Mouse (Mus musculus) spleen, adult 2 months (tissue): ENCODE measurements around the gene Zhx3.

Experiments
- CTCF ChIP-seq: fragments of 200-500 bp; IDR thresholded peaks from 2 replicates; pipeline ENCODE4 v1.5.1; 2011; ENCODE audit warnings: mild to moderate bottlenecking, inconsistent platforms; ENCODE audit not compliant: insufficient read depth, insufficient read length, insufficient replicate concordance; ENCODE audit errors: extremely low read depth
- POLR2A ChIP-seq: fragments of 200-500 bp; IDR thresholded peaks from 2 replicates; pipeline ENCODE4 v1.6.1; 2011; ENCODE audit warnings: low read depth, low read length, inconsistent platforms

DNA sequence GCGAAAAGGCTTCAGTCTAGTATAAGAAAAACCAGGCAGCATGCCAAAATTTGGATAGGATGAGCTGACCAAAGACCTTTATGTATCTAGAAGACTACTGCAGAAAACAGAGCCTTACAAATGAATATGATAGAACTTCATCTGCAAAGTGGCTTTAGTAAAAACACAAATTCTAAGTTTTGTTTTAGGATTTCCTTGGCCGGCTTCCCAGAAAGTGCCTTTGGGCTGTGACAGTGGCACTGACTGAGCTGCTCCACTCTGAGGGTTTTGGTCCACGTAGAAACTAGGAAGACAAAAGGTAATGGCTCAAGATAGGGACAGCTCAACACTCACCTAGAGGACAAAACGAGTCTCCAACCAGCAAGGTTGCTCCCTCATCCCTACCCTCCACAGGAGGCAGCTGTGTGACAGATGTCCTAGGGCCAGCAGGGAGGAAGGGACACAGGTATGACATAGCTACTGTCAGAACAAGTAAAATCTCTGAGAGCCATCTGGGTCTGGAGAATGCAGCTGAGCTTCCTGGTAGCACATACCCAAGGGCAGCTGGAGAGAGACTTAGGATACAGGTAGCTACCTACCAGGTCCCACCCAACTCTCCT, 104.6 kb downstream of the Zhx3 start:
- TF ChIP-seq CTCF (no peak), POLR2A (no peak)
